Mouse (Mus musculus) midbrain, embryonic 13.5 days (tissue): Measurements from ENCODE around the gene Rgs1. TPM values are rescaled to one million over a fixed set of nuclear protein-coding genes. Genes with fewer than 3 reads are reported as not detected.

Experiments
- ATAC-seq: fragments of 200-750 bp; cut with Nextera tagmentation; 2 replicates; pipeline ENCODE4 v1.8.0; 2017; ENCODE audit warnings: mild to moderate bottlenecking, moderate TSS enrichment, moderate library complexity
- H3K27ac ChIP-seq: fragments of 300-500 bp; sonication (generic); 2 replicates; pipeline ENCODE4 v1.5.1; 2015; ENCODE audit warnings: inconsistent platforms, mild to moderate bottlenecking, moderate library complexity
- H3K27me3 ChIP-seq: fragments of 300-500 bp; sonication (generic); 2 replicates; pipeline ENCODE4 v1.6.1; 2015; ENCODE audit warnings: mild to moderate bottlenecking, inconsistent platforms
- H3K36me3 ChIP-seq: fragments of 300-500 bp; sonication (generic); 2 replicates; pipeline ENCODE4 v1.6.1; 2015; ENCODE audit warnings: mild to moderate bottlenecking, inconsistent platforms
- H3K4me1 ChIP-seq: fragments of 300-500 bp; sonication (generic); replicated peaks from 2 replicates; pipeline ENCODE4 v1.6.1; 2015; ENCODE audit warnings: inconsistent platforms
- H3K4me2 ChIP-seq: fragments of 300-500 bp; sonication (generic); replicated peaks from 2 replicates; pipeline ENCODE4 v1.6.1; 2015; ENCODE audit warnings: moderate library complexity, mild to moderate bottlenecking, inconsistent platforms
- H3K4me3 ChIP-seq: fragments of 300-500 bp; sonication (generic); replicated peaks from 2 replicates; pipeline ENCODE4 v1.5.1; 2015; ENCODE audit warnings: mild to moderate bottlenecking, inconsistent platforms
- H3K9ac ChIP-seq: fragments of 300-500 bp; sonication (generic); replicated peaks from 2 replicates; pipeline ENCODE4 v1.6.1; 2015; ENCODE audit warnings: mild to moderate bottlenecking, inconsistent platforms
- H3K9me3 ChIP-seq: fragments of 300-500 bp; sonication (generic); 2 replicates; pipeline ENCODE4 v1.6.1; 2016; ENCODE audit warnings: mild to moderate bottlenecking, inconsistent platforms
- WGBS: fragments of 180-500 bp; shearing (Covaris S2); methylation state at CpG from one replicate; pipeline ENCODE4 v1.1.7; 2015; 5-methylcytosine and 5-hydroxymethylcytosine counted together
- polyA plus RNA-seq: library from polyadenylated mRNA; unstranded; fragments of >200 nt; fragmentation: Nextera tagmentation; extraction: Ambion mirVana; gene quantifications from 2 replicates; pipeline ENCODE4 v1.2.1, GENCODE M21; 2015

Rgs1 gene
- not detected in 2 replicates for polyA plus RNA-seq

- H3K9ac ChIP-seq, result no peak within 1 kb of the TSS
- ATAC-seq, result no peak
- WGBS, result 85% methylated on average over 9 of the region's 9 CpGs
These were observed at the start of gene Rgs1 for GRCm38 (mm10) chr1:144248923-144249322. TSS of gene Rgs1 (minus strand) at chr1:144249242.

GRCm38 (mm10) chr1:144283020-144284014, 34.3 kb upstream of the Rgs1 start:
- no peaks in the 10 kb centered on the region for H3K4me1 ChIP-seq
- H3K27ac ChIP-seq, result no peak overlapping the region
- H3K4me3 ChIP-seq, result no peak overlapping the region
- H3K36me3 ChIP-seq, result no peaks in the 10 kb centered on the region
- no peaks in the 10 kb centered on the region for H3K9me3 ChIP-seq
- no peak for ATAC-seq
- no peaks in the 10 kb centered on the region for H3K27me3 ChIP-seq
- 93% methylated on average over 3 of the region's 3 CpGs for WGBS
- no peak overlapping the region for H3K4me2 ChIP-seq
- H3K9ac ChIP-seq, result no peak overlapping the region

More at GRCm38 (mm10) chr1:144248923-144249322, at the start of gene Rgs1:
- H3K36me3 ChIP-seq, result no peaks in the 10 kb centered on the region
- H3K27me3 ChIP-seq, result no peaks in the 10 kb centered on the region
- H3K4me2 ChIP-seq, result no peak within 1 kb of the TSS
- H3K4me1 ChIP-seq, result no peaks in the 10 kb centered on the region
- H3K27ac ChIP-seq, result no peak within 1 kb of the TSS
- H3K4me3 ChIP-seq, result no peak within 1 kb of the TSS
- H3K9me3 ChIP-seq, result no peaks in the 10 kb centered on the region

- no peaks in the 10 kb centered on the region for H3K4me1 ChIP-seq
- no peaks in the 10 kb centered on the region for H3K36me3 ChIP-seq
- no peak overlapping the region for H3K27ac ChIP-seq
- ATAC-seq, result no peak
- no peaks in the 10 kb centered on the region for H3K9me3 ChIP-seq
- no peaks in the 10 kb centered on the region for H3K27me3 ChIP-seq
- 80% methylated on average over 4 of the region's 4 CpGs for WGBS
- H3K4me2 ChIP-seq, result no peak overlapping the region
- no peak overlapping the region for H3K4me3 ChIP-seq
- H3K9ac ChIP-seq, result no peak overlapping the region
These were observed 31.0 kb upstream of the Rgs1 start for GRCm38 (mm10) chr1:144280056-144280455.

- Histone ChIP-seq H3K4me3 (no peak overlapping the region), H3K36me3 (no peaks in the 10 kb centered on the region), H3K4me1 (no peaks in the 10 kb centered on the region), H3K27ac (no peak overlapping the region), H3K9ac (no peak overlapping the region), H3K9me3 (no peaks in the 10 kb centered on the region), H3K27me3 (no peaks in the 10 kb centered on the region), H3K4me2 (no peak overlapping the region)
- 85% methylated on average over 2 of the region's 2 CpGs for WGBS
- no peak for ATAC-seq
These were observed 23.9 kb upstream of the Rgs1 start for GRCm38 (mm10) chr1:144272991-144273390.

- no peak overlapping the region for H3K9ac ChIP-seq
- ATAC-seq, result no peak
- no peak overlapping the region for H3K4me3 ChIP-seq
- H3K36me3 ChIP-seq, result no peaks in the 10 kb centered on the region
- H3K9me3 ChIP-seq, result no peaks in the 10 kb centered on the region
- WGBS, result 78% methylated on average over 2 of the region's 2 CpGs
- no peak overlapping the region for H3K4me2 ChIP-seq
- no peaks in the 10 kb centered on the region for H3K4me1 ChIP-seq
- no peak overlapping the region for H3K27ac ChIP-seq
- H3K27me3 ChIP-seq, result no peaks in the 10 kb centered on the region
These were observed 20.1 kb upstream of the Rgs1 start for GRCm38 (mm10) chr1:144269112-144269511.

- H3K4me1 ChIP-seq, result no peaks in the 10 kb centered on the region
- no peaks in the 10 kb centered on the region for H3K27me3 ChIP-seq
- H3K36me3 ChIP-seq, result no peaks in the 10 kb centered on the region
- WGBS, result 88% methylated on average over 3 of the region's 3 CpGs
- no peak overlapping the region for H3K4me2 ChIP-seq
- H3K9me3 ChIP-seq, result no peaks in the 10 kb centered on the region
- no peak overlapping the region for H3K9ac ChIP-seq
- no peak overlapping the region for H3K27ac ChIP-seq
- no peak overlapping the region for H3K4me3 ChIP-seq
- no peak for ATAC-seq
These were observed 18.7 kb upstream of the Rgs1 start for GRCm38 (mm10) chr1:144267471-144268470.

GRCm38 (mm10) chr1:144264000-144264399, 15.0 kb upstream of the Rgs1 start:
- Histone ChIP-seq H3K27ac (no peak overlapping the region), H3K9ac (no peak overlapping the region), H3K4me3 (no peak overlapping the region), H3K4me1 (no peaks in the 10 kb centered on the region), H3K36me3 (no peaks in the 10 kb centered on the region), H3K4me2 (no peak overlapping the region), H3K27me3 (no peaks in the 10 kb centered on the region), H3K9me3 (no peaks in the 10 kb centered on the region)
- WGBS, result 81% methylated on average over 3 of the region's 3 CpGs
- no peak for ATAC-seq

GRCm38 (mm10) chr1:144262008-144262407, 13.0 kb upstream of the Rgs1 start:
- no peak overlapping the region for H3K4me2 ChIP-seq
- H3K36me3 ChIP-seq, result no peaks in the 10 kb centered on the region
- H3K27me3 ChIP-seq, result no peaks in the 10 kb centered on the region
- H3K4me1 ChIP-seq, result no peaks in the 10 kb centered on the region
- H3K9me3 ChIP-seq, result no peaks in the 10 kb centered on the region
- no peak overlapping the region for H3K4me3 ChIP-seq
- no peak overlapping the region for H3K27ac ChIP-seq
- H3K9ac ChIP-seq, result no peak overlapping the region
- no peak for ATAC-seq

- Histone ChIP-seq H3K9ac (no peak overlapping the region), H3K36me3 (no peaks in the 10 kb centered on the region), H3K4me2 (no peak overlapping the region), H3K9me3 (no peaks in the 10 kb centered on the region), H3K4me3 (no peak overlapping the region), H3K27ac (no peak overlapping the region), H3K27me3 (no peaks in the 10 kb centered on the region), H3K4me1 (no peaks in the 10 kb centered on the region)
- no peak for ATAC-seq
- 82% methylated on average over 3 of the region's 3 CpGs for WGBS
These were observed 9.7 kb upstream of the Rgs1 start for GRCm38 (mm10) chr1:144258779-144259178.

GRCm38 (mm10) chr1:144256556-144257331, 7.7 kb upstream of the Rgs1 start:
- WGBS, result 73% methylated on average over 2 of the region's 2 CpGs
- no peak for ATAC-seq

GRCm38 (mm10) chr1:144248206-144248605, 836 bp downstream of the Rgs1 start:
- no peak overlapping the region for H3K9ac ChIP-seq
- no peak overlapping the region for H3K27ac ChIP-seq
- H3K27me3 ChIP-seq, result no peaks in the 10 kb centered on the region
- no peaks in the 10 kb centered on the region for H3K4me1 ChIP-seq
- H3K9me3 ChIP-seq, result no peaks in the 10 kb centered on the region
- no peaks in the 10 kb centered on the region for H3K36me3 ChIP-seq
- no peak for ATAC-seq
- no peak overlapping the region for H3K4me2 ChIP-seq
- 91% methylated on average over 3 of the region's 3 CpGs for WGBS
- no peak overlapping the region for H3K4me3 ChIP-seq

More at GRCm38 (mm10) chr1:144256556-144257331, 7.7 kb upstream of the Rgs1 start:
- no peaks in the 10 kb centered on the region for H3K36me3 ChIP-seq
- no peaks in the 10 kb centered on the region for H3K27me3 ChIP-seq
- H3K4me2 ChIP-seq, result no peak overlapping the region
- no peaks in the 10 kb centered on the region for H3K4me1 ChIP-seq
- H3K27ac ChIP-seq, result no peak overlapping the region
- H3K9me3 ChIP-seq, result no peaks in the 10 kb centered on the region
- H3K9ac ChIP-seq, result no peak overlapping the region
- H3K4me3 ChIP-seq, result no peak overlapping the region
